Mouse (Mus musculus) cerebellum, adult 9-10 months (tissue): Measurements from ENCODE around the gene Dhx35.

ENCODE experiments used
- DNase-seq: peaks from one replicate; pipeline ENCODE4 v3.0.0; 2022

The Dhx35 gene

GRCm38 (mm10) chr2:158794494-158795004 lies at the start of gene Dhx35:
Dhx35 (plus strand) TSS chr2:158794807.
- peak; percentile 92 for DNase-seq

GRCm38 (mm10) chr2:158745049-158745482 lies 49.5 kb upstream of the Dhx35 start:
- DNase-seq: peak; percentile 31

GRCm38 (mm10) chr2:158746164-158746563 lies 48.4 kb upstream of the Dhx35 start:
- DNase-seq: no peak

GRCm38 (mm10) chr2:158749366-158749765 lies 45.2 kb upstream of the Dhx35 start:
- DNase-seq: no peak

GRCm38 (mm10) chr2:158760231-158760630 lies 34.4 kb upstream of the Dhx35 start:
- no peak for DNase-seq

GRCm38 (mm10) chr2:158762339-158762738 lies 32.3 kb upstream of the Dhx35 start:
- DNase-seq: no peak

- peak; percentile 74 for DNase-seq
Measured at GRCm38 (mm10) chr2:158767742-158768339, 26.8 kb upstream of the Dhx35 start, which contains the start of gene Fam83d. Fam83d (plus strand) TSS chr2:158768093.

GRCm38 (mm10) chr2:158768350-158768749 lies 26.3 kb upstream of the Dhx35 start:
- no peak for DNase-seq

- no peak for DNase-seq
Measured at GRCm38 (mm10) chr2:158768771-158769170, 25.8 kb upstream of the Dhx35 start.

GRCm38 (mm10) chr2:158770126-158770757 lies 24.4 kb upstream of the Dhx35 start:
- DNase-seq: no peak

- no peak for DNase-seq
Measured at GRCm38 (mm10) chr2:158771066-158771763, 23.4 kb upstream of the Dhx35 start.

- no peak for DNase-seq
Measured at GRCm38 (mm10) chr2:158772808-158773207, 21.8 kb upstream of the Dhx35 start.

- DNase-seq: no peak
Measured at GRCm38 (mm10) chr2:158774886-158775285, 19.7 kb upstream of the Dhx35 start.

GRCm38 (mm10) chr2:158776716-158777115 lies 17.9 kb upstream of the Dhx35 start:
- DNase-seq: no peak

- DNase-seq: no peak
Measured at GRCm38 (mm10) chr2:158777490-158777889, 17.1 kb upstream of the Dhx35 start.

- no peak for DNase-seq
Measured at GRCm38 (mm10) chr2:158778349-158778748, 16.3 kb upstream of the Dhx35 start.

- no peak for DNase-seq
Measured at GRCm38 (mm10) chr2:158781126-158781525, 13.5 kb upstream of the Dhx35 start.

- DNase-seq: no peak
Measured at GRCm38 (mm10) chr2:158786927-158787795, 7.4 kb upstream of the Dhx35 start.

GRCm38 (mm10) chr2:158795043-158795442 lies 436 bp downstream of the Dhx35 start:
- DNase-seq: no peak

GRCm38 (mm10) chr2:158795875-158796274 lies 1.3 kb downstream of the Dhx35 start:
- DNase-seq: peak; percentile 17

GRCm38 (mm10) chr2:158799328-158799727 lies 4.7 kb downstream of the Dhx35 start:
- DNase-seq: no peak

- DNase-seq: no peak
Measured at GRCm38 (mm10) chr2:158800788-158801187, 6.2 kb downstream of the Dhx35 start.

- DNase-seq: no peak
Measured at GRCm38 (mm10) chr2:158803575-158803974, 9.0 kb downstream of the Dhx35 start.
